Mouse (Mus musculus): ENCODE results near the gene Kcna6.

Kcna6 gene

GRCm38 (mm10) chr6:126740211-126741142, at the start of gene Kcna6:
Gene Kcna6, minus strand, starts transcription at chr6:126740674.
- in situ Hi-C loops (cut with MboI, MseI), result no loop called here

GRCm38 (mm10) chr6:126788863-126789262, 48.4 kb upstream of the Kcna6 start:
- in situ Hi-C loops (cut with MboI, MseI), result no loop called here

- in situ Hi-C loops (cut with MboI, MseI), result no loop called here
Measured at GRCm38 (mm10) chr6:126784206-126784605, 43.7 kb upstream of the Kcna6 start.

- in situ Hi-C loops (cut with MboI, MseI), result no loop called here
Measured at GRCm38 (mm10) chr6:126783651-126784066, 43.2 kb upstream of the Kcna6 start.

- in situ Hi-C loops (cut with MboI, MseI), result no loop called here
Measured at GRCm38 (mm10) chr6:126783056-126783455, 42.6 kb upstream of the Kcna6 start.

GRCm38 (mm10) chr6:126777889-126778288, 37.4 kb upstream of the Kcna6 start:
- in situ Hi-C loops (cut with MboI, MseI), result no loop called here

DNA sequence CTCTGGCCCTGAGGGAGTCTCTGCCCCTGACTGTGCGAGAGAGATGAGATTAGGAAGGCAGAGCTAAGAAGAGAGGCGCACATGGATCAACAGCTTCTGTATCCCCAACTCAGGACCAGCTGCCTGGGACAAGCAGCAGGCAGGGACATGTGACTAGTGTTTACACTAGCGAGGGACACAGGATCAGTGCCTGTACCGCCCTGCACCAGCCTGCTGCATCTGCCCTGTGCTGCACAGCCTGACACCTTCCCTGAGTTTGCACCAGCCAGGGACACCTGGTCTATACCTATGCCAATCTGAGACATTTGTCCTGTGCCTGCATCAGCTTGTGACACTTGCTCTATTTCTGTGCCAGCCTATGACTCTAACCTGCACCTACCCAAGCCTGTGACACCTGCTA, 33.4 kb upstream of the Kcna6 start:
- in situ Hi-C loops (cut with MboI, MseI), result no loop called here

GRCm38 (mm10) chr6:126772326-126772725, 31.9 kb upstream of the Kcna6 start:
- in situ Hi-C loops (cut with MboI, MseI), result no loop called here

DNA sequence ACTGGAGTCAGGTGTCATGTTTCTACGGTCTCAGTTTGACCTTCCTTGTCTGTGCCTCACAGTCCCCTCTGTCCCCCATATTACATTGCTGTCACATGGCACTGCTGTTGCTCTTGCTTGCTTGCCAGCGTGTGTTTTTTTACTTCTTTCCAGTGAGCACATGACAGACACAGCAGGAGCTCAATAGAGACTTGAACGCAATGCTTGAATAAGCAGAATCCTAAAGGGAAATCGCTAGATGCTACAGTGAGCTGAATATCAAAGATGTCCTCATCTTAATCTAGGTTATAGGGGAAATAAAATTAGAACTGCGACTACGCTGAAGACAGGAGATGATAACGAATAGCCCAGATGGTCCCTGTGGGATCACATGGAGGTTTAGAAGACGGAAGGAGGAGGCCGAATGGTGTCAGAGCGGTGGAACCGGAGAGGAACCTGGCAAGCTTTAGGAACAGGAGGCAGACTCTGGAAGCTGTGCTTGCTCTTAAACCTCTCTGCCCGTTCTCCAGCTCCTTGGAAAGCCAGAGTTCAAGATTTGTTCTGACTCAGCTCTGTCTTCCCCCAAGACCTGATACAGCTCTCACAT, 29.8 kb upstream of the Kcna6 start:
- in situ Hi-C loops (cut with MboI, MseI), result no loop called here

GRCm38 (mm10) chr6:126768957-126769665, 28.6 kb upstream of the Kcna6 start:
- in situ Hi-C loops (cut with MboI, MseI), result no loop called here

DNA sequence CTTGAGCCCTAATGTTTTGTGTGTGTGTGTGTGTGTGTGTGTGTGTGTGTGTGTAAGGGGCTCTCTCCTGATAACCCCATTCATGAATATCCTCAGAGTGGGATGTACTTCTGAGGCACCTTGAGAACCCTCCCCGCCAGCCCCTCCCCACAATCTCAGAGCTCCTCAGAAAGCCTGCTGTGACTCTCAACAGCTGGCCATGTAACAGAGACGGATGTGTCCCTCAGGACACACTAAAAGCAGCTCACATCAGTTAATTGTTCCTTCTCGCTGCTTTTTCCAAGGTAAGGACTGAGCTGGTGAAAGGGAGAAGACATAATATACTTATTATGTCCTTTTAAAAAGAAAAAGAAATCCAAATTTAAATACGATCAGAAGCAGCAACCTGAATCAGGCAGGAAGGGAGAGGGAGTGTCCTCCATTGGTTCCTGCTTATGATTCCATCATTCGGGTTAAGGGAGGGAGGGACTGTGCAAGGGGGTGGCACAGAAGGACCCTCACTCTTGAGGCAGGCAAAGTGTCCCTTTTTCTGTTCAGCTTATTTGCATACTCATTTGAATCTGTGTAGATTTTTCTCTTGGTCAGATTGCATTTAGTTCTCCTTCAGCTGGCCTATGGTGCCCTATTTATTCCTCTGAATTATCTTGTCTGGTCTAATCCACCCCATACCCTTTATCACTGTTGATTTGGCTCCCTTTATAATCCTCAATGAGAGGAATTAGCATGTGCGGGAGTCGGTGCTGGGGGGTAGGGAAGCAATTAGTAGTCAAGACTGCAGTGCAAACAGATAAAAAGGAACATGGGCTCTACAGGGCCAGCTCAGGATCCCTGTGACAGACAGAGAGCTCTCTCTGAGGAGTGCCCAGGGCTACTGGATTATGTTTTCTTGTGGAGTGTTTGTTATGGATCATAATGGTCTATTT, 27.4 kb upstream of the Kcna6 start:
- in situ Hi-C loops (cut with MboI, MseI), result no loop called here

GRCm38 (mm10) chr6:126766552-126766951, 26.1 kb upstream of the Kcna6 start:
- in situ Hi-C loops (cut with MboI, MseI), result no loop called here

DNA sequence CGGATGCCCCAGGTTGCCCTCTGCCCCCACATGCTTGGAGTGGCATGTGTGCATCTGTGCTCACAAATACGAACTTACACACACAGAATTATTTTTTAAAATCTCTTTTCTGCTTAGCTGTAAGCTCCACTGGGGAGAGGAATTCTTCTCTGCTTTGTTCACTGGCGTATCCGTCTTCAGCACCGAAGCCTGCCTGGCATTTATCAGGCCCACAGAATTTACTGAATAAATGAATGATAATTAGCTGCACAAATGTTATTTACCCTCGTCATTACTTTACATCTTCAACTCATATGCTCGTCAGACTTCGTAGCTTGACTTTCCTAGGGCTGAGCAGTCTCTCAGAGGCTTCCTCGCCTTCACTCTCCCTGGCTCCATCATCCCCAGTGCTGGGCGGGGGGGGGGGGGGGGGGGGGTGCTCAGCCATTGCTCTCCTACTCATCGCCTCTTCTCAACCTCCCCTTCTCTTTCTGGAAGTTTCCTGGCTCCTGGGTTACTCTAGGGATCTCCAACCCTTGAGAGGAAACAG, 24.2 kb upstream of the Kcna6 start:
- in situ Hi-C loops (cut with MboI, MseI), result no loop called here

- in situ Hi-C loops (cut with MboI, MseI), result no loop called here
Measured at GRCm38 (mm10) chr6:126761362-126761761, 20.9 kb upstream of the Kcna6 start.

- in situ Hi-C loops (cut with MboI, MseI), result no loop called here
Measured at GRCm38 (mm10) chr6:126755729-126756411, 15.4 kb upstream of the Kcna6 start.

GRCm38 (mm10) chr6:126752520-126752919, 12.0 kb upstream of the Kcna6 start:
- in situ Hi-C loops (cut with MboI, MseI), result no loop called here

DNA sequence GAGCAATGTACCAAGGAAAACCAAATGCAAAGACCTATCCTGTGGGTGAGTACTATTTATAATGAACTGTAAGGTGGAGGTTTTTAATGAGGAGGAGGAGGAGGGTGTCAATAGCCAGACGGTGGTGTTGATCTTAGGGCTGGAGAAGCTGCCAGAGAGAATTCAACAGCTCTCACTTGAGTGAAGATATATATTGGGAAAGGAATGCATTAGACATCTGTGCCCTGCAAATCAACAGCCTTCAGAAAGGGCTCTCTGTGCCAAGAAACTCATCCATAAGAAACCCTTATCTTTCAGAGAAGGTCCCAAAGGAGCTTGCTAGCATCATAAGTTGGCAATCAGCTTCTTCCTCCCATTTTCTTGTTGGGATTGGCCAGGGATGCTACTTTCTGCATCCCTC, 5.4 kb upstream of the Kcna6 start:
- in situ Hi-C loops (cut with MboI, MseI), result no loop called here

GRCm38 (mm10) chr6:126742610-126743009, 2.1 kb upstream of the Kcna6 start:
- in situ Hi-C loops (cut with MboI, MseI), result no loop called here

DNA sequence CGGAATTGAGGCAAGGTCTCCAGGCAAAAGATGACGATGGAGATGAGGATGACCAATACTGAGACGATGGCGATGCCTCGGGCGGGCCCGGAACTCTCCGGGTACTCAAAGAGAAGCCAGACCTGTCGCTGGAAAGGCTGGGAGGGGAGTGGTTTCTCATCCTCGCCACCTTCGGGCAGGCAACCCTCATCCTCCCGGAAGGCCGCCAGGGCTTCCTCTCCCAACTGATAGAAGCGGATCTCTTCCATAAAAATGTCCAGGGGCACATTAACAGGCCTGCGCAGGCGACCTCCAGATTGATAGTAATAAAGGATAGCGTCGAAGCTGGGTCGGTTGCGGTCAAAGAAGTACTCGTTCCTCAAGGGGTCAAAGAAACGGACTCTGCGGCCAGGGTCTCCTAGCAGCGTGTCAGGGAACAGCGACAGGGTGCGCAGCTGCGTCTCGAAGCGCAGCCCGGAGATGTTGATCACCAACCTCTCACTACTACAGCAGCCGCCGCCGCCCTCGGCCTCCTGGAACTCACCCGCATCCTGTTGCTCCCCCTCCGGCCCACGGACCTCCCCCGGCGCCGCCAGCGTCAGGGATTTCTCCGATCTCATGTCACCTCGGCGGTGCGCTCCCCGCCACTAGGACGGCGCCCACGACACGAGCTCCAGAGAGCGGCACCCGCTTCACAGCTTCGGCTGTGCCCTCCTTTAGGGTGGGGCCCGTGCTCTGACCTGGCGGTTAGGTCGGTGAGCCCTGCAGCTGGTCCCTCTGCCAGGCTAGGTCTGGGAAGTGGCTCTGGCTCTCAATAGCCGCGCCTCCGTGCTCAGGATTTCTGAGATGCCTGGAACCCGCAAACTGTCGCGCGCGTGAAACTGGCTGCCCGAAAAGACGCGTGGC, 906 bp downstream of the Kcna6 start:
- in situ Hi-C loops (cut with MboI, MseI), result no loop called here

All from regulatory T cell (primary cell).